Mouse (Mus musculus) inflammation-experienced regulatory T-cells, adult 6 months (primary cell): ENCODE data around the gene Gm13697. TPM values are rescaled to one million over a fixed set of nuclear protein-coding genes. Genes with fewer than 3 reads are reported as not detected.
"Not testable (repeated sequence)": the region's sequence is repeated elsewhere in the genome, so short reads cannot be mapped to it uniquely, and the experiment has no call there.

Source experiments
- ATAC-seq: one replicate; pipeline ENCODE4 v1.8.0; 2017
- polyA plus RNA-seq, 3 experiments: library from polyadenylated mRNA; unstranded; fragments of 100-300 nt; shearing (Covaris generic); gene quantifications; one replicate each; pipeline ENCODE4 v1.2.1; 2017

Gene Gm13697
- not detected for polyA plus RNA-seq

GRCm38 (mm10) chr2:83984443-83984842, at the start of gene Gm13697:
TSS of gene Gm13697 (plus strand) at chr2:83984743.
- ATAC-seq, result not testable (repeated sequence)

- ATAC-seq, result peak; percentile 70
These were observed 43.6 kb upstream of the Gm13697 start, which contains the start of gene Zswim2 for GRCm38 (mm10) chr2:83940931-83941361. TSS of gene Zswim2 (minus strand) at chr2:83941228.

GRCm38 (mm10) chr2:83941378-83941777, 43.2 kb upstream of the Gm13697 start:
- peak; percentile 50 for ATAC-seq

- no peak for ATAC-seq
These were observed 42.8 kb upstream of the Gm13697 start for GRCm38 (mm10) chr2:83941792-83942191.

DNA sequence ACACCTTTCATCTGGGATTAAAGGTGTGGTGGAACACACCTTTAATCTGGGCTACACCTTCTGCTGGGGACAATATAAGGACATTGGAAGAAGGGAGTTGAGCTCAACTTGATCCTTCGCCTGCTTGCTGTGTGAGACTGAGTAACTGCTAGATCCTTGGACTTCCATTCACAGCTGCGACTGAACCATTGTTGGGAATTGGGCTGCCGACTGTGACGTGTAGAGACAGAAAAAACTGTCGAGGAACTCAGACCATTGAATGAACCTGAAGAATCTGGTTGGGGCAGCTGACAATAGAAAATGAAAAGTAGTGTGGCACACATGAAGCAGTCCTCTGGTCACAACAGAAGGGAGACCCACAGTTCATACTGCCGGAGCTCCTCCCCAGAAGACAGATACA, 29.1 kb upstream of the Gm13697 start, which contains the start of gene Gm13698:
Gene Gm13698, plus strand, starts transcription at position 301 of the 400 bp plus-strand sequence.
- not testable (repeated sequence) for ATAC-seq

DNA sequence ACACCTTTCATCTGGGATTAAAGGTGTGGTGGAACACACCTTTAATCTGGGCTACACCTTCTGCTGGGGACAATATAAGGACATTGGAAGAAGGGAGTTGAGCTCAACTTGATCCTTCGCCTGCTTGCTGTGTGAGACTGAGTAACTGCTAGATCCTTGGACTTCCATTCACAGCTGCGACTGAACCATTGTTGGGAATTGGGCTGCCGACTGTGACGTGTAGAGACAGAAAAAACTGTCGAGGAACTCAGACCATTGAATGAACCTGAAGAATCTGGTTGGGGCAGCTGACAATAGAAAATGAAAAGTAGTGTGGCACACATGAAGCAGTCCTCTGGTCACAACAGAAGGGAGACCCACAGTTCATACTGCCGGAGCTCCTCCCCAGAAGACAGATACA, 23.3 kb upstream of the Gm13697 start, which contains the start of gene Gm13693:
Gene Gm13693, plus strand, starts transcription at position 301 of the 400 bp plus-strand sequence.
- not testable (repeated sequence) for ATAC-seq

DNA sequence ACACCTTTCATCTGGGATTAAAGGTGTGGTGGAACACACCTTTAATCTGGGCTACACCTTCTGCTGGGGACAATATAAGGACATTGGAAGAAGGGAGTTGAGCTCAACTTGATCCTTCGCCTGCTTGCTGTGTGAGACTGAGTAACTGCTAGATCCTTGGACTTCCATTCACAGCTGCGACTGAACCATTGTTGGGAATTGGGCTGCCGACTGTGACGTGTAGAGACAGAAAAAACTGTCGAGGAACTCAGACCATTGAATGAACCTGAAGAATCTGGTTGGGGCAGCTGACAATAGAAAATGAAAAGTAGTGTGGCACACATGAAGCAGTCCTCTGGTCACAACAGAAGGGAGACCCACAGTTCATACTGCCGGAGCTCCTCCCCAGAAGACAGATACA, 17.5 kb upstream of the Gm13697 start, which contains the start of gene Gm13695:
Gene Gm13695, plus strand, starts transcription at position 301 of the 400 bp plus-strand sequence.
- ATAC-seq, result not testable (repeated sequence)

DNA sequence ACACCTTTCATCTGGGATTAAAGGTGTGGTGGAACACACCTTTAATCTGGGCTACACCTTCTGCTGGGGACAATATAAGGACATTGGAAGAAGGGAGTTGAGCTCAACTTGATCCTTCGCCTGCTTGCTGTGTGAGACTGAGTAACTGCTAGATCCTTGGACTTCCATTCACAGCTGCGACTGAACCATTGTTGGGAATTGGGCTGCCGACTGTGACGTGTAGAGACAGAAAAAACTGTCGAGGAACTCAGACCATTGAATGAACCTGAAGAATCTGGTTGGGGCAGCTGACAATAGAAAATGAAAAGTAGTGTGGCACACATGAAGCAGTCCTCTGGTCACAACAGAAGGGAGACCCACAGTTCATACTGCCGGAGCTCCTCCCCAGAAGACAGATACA, 11.7 kb upstream of the Gm13697 start, which contains the start of gene Gm13696:
Gene Gm13696, plus strand, starts transcription at position 301 of the 400 bp plus-strand sequence.
- not testable (repeated sequence) for ATAC-seq

DNA sequence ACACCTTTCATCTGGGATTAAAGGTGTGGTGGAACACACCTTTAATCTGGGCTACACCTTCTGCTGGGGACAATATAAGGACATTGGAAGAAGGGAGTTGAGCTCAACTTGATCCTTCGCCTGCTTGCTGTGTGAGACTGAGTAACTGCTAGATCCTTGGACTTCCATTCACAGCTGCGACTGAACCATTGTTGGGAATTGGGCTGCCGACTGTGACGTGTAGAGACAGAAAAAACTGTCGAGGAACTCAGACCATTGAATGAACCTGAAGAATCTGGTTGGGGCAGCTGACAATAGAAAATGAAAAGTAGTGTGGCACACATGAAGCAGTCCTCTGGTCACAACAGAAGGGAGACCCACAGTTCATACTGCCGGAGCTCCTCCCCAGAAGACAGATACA, 5.9 kb upstream of the Gm13697 start, which contains the start of gene Gm13694:
Gene Gm13694, plus strand, starts transcription at position 301 of the 400 bp plus-strand sequence.
- not testable (repeated sequence) for ATAC-seq

- not testable (repeated sequence) for ATAC-seq
These were observed 5.7 kb downstream of the Gm13697 start, which contains the start of gene Gm13691 for GRCm38 (mm10) chr2:83990253-83990652. TSS of gene Gm13691 (plus strand) at chr2:83990553.

DNA sequence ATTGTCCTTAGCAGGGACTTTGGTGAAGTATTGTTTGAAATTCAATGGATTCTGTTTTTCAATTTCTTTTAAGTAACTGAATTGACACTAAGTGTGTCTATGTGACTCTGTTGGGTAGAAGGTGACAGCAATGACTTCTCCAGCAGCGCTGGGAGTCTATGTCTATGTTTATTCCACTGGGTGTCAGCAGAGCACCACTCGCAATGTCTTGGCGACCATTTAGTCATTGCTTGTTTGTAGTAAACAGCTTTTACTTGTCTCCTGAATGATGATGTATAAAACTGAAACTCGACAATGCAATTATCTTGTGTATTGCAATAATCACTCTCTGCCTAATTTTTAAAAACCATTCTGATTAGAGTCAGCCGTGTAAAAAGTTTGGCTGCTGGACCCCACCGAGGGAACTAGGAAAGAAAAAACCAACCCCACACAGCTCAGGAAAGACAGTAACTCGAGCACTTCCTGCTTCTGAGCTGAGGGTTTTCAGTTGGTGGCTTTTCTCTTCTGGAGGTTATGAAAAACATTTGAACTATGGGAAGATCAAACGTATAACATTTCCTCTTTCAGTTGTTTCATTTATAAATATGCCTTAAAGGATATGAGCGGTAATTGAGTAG, 9.2 kb downstream of the Gm13697 start:
- ATAC-seq, result peak; percentile 99

- ATAC-seq, result not testable (repeated sequence)
These were observed 10.0 kb downstream of the Gm13697 start for GRCm38 (mm10) chr2:83994526-83994925.

- ATAC-seq, result no peak
These were observed 24.4 kb downstream of the Gm13697 start for GRCm38 (mm10) chr2:84008913-84009312.

DNA sequence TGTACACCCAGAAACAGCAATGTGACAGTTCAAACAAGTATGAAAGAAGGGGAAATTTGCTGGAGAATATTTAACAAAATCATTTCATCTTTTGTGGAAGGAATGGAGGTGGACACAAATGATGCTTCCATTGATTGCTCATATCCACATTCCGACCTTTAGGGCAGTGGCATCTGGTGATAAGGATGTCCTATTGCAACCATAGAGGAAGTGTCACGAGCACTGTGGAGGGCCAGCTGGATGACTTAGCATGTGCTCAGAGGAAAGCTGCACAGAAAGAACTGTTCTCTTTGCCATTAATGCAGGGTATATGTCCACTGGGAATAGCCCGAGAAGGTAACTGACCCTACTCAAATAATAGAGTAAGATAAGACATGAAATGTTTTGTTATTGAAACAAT, 25.3 kb downstream of the Gm13697 start:
- ATAC-seq, result no peak

DNA sequence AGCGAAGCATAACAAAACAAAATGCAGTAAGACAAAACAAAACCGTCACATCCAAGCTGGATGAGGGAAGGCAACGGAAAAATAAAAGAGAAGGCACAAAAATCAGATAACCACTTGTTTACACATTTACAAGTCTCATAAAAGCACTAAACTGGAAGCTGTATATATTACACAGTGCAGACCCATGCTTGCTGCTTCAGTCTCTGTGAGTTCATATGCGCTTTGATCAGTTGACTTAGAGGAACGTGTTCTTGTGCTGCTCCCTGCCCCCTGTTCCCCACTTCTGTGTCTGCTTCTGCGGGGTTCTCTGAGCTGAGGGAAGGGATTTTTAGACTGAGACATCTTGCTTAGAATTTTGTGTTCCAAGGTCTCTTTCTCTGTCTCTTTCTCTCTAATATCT, 30.0 kb downstream of the Gm13697 start:
- ATAC-seq, result no peak

- not testable (repeated sequence) for ATAC-seq
These were observed 31.7 kb downstream of the Gm13697 start for GRCm38 (mm10) chr2:84016291-84016690.

DNA sequence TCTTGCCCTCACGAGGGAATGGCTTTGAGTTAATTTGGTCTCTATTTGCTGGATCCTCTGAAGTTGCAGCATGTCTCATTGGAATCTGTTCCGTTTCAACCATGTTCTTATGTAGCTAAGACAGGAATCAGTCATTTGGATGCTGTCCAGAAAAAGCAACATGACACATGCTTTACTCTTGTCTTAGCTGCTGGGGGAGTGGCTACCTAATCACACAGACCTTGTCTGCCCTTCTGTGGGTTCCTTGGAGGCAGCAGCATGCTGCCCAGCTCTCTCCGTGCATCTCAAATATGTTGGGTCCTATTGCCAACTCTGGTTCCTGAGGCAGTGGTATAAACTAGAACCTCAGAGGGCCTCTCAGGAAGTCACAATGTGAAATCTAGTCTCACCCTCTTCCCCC, 33.8 kb downstream of the Gm13697 start:
- no peak for ATAC-seq

DNA sequence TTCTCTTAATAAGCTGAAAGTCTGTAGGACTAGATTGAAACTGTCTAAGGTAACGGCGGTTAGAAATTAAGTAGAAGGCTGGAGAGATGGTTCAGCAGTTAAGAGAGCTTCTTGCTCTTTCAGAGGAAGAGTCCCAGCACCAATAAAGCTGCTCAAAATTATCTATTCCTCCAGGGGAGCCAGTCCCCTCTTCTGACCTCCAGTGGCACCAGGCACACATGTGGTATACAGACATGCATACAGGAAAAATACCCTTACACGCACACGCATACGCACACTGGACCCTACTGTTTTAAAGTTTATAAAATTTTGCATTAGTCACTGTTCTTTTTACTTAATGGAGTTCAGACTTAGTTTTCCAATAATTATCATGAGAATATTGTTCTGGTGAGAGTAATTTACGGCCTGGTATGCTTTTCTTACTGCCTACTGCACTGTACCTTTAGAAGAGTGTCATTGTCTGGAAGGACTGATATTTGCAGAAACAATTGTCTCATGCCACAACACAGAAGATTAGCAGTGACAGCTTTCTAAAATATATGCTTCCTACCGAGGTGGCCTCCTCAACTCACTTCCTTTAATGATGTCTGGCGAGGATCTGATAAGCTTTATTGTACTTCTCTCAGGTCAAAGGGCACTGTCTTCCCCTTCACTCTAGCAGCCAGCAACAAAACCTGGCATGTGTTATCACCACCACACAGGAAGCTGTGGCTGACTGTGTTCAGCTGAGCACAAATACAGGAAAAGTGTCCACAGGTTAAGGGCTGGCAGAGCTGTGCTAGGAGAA, 35.2 kb downstream of the Gm13697 start:
- peak; percentile 80 for ATAC-seq

- ATAC-seq, result no peak
These were observed 37.4 kb downstream of the Gm13697 start for GRCm38 (mm10) chr2:84021930-84022329.

GRCm38 (mm10) chr2:84022905-84023304, 38.4 kb downstream of the Gm13697 start:
- no peak for ATAC-seq

GRCm38 (mm10) chr2:84023319-84023718, 38.8 kb downstream of the Gm13697 start:
- no peak for ATAC-seq

- no peak for ATAC-seq
These were observed 40.7 kb downstream of the Gm13697 start for GRCm38 (mm10) chr2:84025217-84025616.

DNA sequence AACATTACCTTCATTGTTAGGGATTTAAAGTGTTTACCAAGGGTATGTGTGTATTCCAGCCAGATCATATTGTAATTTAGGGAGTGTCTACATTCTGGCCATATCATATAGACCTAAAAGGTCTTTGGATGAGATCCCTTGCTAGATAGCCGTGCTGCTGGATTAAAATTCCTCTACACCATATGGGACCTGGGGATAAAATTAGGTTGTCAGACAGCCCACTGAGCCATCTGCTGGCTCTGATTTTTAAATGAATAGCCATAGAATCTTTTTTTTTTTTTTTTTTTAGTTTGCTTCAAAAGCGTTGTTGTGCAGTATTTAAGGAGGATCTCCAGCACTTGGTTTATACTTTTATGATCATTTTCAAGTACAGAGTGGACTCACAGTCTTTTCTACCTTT, 48.0 kb downstream of the Gm13697 start:
- no peak for ATAC-seq
